Mouse (Mus musculus) forebrain, embryonic 15.5 days (tissue): ENCODE results near the gene Clec4b1. TPM values are rescaled to one million over a fixed set of nuclear protein-coding genes. Genes with fewer than 3 reads are reported as not detected.
"Not testable (repeated sequence)": the region's sequence is repeated elsewhere in the genome, so short reads cannot be mapped to it uniquely, and the experiment has no call there.

Source experiments
- ATAC-seq: fragments of 200-750 bp; cut with Nextera tagmentation; replicated peaks from 2 replicates; pipeline ENCODE4 v1.8.0; 2017; ENCODE audit warnings: mild to moderate bottlenecking, moderate TSS enrichment, moderate library complexity
- H3K27ac ChIP-seq: fragments of 300-500 bp; sonication (generic); replicated peaks from 2 replicates; pipeline ENCODE4 v1.5.1; 2015; ENCODE audit warnings: mild to moderate bottlenecking, inconsistent platforms
- H3K27me3 ChIP-seq: fragments of 300-500 bp; sonication (generic); 2 replicates; pipeline ENCODE4 v1.6.1; 2015; ENCODE audit warnings: inconsistent platforms
- H3K36me3 ChIP-seq: fragments of 300-500 bp; sonication (generic); 2 replicates; pipeline ENCODE4 v1.6.1; 2015; ENCODE audit warnings: mild to moderate bottlenecking, inconsistent platforms
- H3K4me1 ChIP-seq: fragments of 300-500 bp; sonication (generic); 2 replicates; pipeline ENCODE4 v1.6.1; 2015; ENCODE audit warnings: inconsistent platforms
- H3K4me2 ChIP-seq: fragments of 300-500 bp; sonication (generic); replicated peaks from 2 replicates; pipeline ENCODE4 v1.6.1; 2015; ENCODE audit warnings: mild to moderate bottlenecking, inconsistent platforms
- H3K4me3 ChIP-seq: fragments of 300-500 bp; sonication (generic); 2 replicates; pipeline ENCODE4 v1.5.1; 2015; ENCODE audit warnings: mild to moderate bottlenecking, inconsistent platforms
- H3K9ac ChIP-seq: fragments of 300-500 bp; sonication (generic); replicated peaks from 2 replicates; pipeline ENCODE4 v1.6.1; 2015; ENCODE audit warnings: mild to moderate bottlenecking, inconsistent platforms
- H3K9me3 ChIP-seq: fragments of 300-500 bp; sonication (generic); 2 replicates; pipeline ENCODE4 v1.6.1; 2016; ENCODE audit warnings: inconsistent platforms
- WGBS: fragments of 180-500 bp; shearing (Covaris S2); methylation state at CpG from one replicate; pipeline ENCODE4 v1.1.7; 2015; ENCODE audit warnings: mixed read lengths; 5-methylcytosine and 5-hydroxymethylcytosine counted together
- polyA plus RNA-seq: library from polyadenylated mRNA; unstranded; fragments of >200 nt; fragmentation: Nextera tagmentation; extraction: Ambion mirVana; gene quantifications from 2 replicates; pipeline ENCODE4 v1.2.1, GENCODE M21; 2015

Clec4b1 gene
- polyA plus RNA-seq: not detected in 2 replicates

DNA sequence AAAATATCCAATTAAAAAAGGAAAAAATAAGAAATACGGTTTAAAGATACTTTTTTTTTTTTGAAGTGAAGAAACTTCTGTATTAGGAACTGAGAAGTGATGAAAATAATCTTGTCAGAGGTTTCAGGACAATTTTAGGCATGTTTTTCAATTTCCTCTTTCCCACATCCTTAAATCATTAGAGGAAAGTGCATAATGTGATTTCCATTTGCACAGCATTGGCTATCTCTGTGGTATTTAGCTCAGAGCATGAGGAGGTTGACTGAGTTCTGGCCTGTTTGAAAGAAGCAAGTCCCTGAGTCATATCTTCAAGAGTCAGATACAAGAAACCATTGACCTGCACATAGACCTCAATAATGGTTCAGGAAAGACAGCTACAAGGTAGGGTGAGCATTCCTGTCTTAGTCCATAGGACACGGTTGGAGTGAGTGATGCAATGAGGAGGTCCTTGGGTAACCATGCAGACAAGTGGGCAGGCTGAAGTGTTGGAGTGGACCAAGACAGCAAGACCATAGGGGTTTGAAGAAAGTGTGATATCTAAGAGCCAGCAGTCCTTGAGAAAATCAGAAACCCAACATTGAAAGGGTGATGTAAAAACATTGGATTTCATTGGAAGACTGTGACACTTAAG, at the start of gene Clec4b1:
TSS of gene Clec4b1 (plus strand) at position 221 of the 631 bp plus-strand sequence.
- no peak within 1 kb of the TSS for H3K4me2 ChIP-seq
- WGBS: 92% methylated on average over 2 of the region's 2 CpGs
- H3K36me3 ChIP-seq: no peaks in the 10 kb centered on the region
- H3K9ac ChIP-seq: no peak within 1 kb of the TSS
- H3K4me1 ChIP-seq: no peaks in the 10 kb centered on the region
- no peak for ATAC-seq
- no peak within 1 kb of the TSS for H3K4me3 ChIP-seq
- H3K27me3 ChIP-seq: no peaks in the 10 kb centered on the region
- no peak within 1 kb of the TSS for H3K27ac ChIP-seq
- H3K9me3 ChIP-seq: peaks cover 10% of the 10 kb centered on the region; the same call in 1 of the 2 replicates

DNA sequence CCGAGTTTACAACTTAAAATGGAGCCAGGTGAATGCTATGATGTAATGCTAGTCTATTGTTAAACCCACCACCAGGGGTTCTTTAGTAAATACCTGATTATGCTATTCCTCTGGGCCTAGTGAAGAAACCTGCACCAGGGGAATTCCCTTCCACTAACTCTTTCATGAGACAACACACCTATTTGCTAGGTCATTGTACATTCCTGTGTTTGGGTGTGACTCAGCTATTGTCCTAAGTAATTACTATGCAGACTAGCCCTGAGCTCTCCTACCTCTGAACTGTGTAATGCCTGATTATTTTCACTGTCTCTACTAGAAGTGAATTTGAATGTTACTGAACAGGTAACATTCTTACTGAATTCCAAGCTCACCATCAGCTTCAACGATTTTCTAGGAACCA, 45.1 kb upstream of the Clec4b1 start:
- H3K27ac ChIP-seq, H3K27me3 ChIP-seq, H3K9ac ChIP-seq, H3K4me3 ChIP-seq, H3K4me2 ChIP-seq, H3K36me3 ChIP-seq, H3K9me3 ChIP-seq, H3K4me1 ChIP-seq, ATAC-seq: not testable (repeated sequence)
- 72% methylated on average over 2 of the region's 2 CpGs for WGBS

- Histone ChIP-seq H3K9me3 (no peaks in the 10 kb centered on the region), H3K27ac (no peak overlapping the region), H3K36me3 (no peaks in the 10 kb centered on the region), H3K4me3 (no peak overlapping the region), H3K4me2 (no peak overlapping the region), H3K4me1 (no peaks in the 10 kb centered on the region), H3K27me3 (no peaks in the 10 kb centered on the region), H3K9ac (no peak overlapping the region)
- ATAC-seq: no peak
- WGBS: 58% methylated on average over 1 of the region's 1 CpGs
Measured at GRCm38 (mm10) chr6:123005591-123005990, 44.2 kb upstream of the Clec4b1 start.

DNA sequence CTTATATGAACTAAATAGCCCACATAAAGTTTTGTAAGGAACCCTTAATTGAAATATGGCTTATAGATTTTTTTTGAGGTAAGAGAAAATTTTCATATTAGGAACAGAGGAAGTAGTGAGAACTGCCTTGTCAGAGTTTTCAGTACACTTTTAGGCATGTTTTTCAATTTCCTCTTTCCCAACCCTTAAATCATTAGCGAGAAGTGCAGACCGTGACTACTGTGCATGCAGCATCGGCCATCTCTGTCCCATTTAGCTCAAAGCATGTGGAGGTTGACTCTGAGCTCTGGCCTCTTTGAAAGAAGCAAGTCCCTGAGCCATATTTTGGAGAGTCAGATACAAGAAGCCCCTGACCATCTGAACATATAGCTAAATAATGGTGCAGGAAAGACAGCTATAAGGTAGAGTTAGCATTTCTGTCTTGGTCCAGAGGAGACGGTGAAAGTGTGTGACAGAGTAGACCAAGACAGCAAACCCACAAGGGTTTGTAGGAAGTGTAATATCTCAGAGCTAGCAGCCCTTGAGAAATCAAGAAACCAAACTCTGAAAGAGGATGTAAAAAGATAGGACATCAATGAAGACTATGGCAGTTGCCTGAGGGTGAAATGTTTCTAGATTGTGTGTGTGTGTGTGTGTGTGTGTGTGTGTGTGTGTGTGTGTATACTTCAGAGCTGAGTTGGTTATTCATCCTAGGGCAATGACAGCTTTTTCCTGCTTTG, 45.5 kb downstream of the Clec4b1 start:
- 91% methylated on average over 4 of the region's 4 CpGs for WGBS
- Histone ChIP-seq H3K27ac (no peak overlapping the region), H3K4me2 (no peak overlapping the region), H3K9me3 (no peaks in the 10 kb centered on the region), H3K27me3 (no peaks in the 10 kb centered on the region), H3K36me3 (no peaks in the 10 kb centered on the region), H3K4me1 (no peaks in the 10 kb centered on the region), H3K9ac (no peak overlapping the region), H3K4me3 (no peak overlapping the region)
- ATAC-seq: no peak

DNA sequence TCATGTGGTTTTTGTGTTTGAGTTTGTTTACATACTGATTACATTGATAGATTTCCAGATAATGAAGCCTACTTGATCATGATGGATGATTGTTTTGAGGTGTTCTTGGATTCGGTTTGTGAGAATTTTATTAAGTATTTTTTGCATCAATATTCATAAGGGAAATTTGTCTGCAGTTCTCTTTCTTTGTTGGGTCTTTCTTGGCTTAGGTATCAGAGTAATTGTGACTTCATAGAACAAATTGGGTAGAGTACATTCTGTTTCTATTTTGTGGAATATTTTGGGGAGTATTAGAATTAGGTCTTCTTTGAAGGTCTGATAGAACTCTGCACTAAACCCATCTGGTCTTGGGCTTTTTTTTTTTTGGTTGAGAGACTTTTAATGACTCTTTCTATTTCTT, 56.4 kb downstream of the Clec4b1 start, which contains the start of gene Clec4a2:
TSS of gene Clec4a2 (plus strand) at position 301 of the 400 bp plus-strand sequence.
- WGBS: 77% methylated on average over 1 of the region's 1 CpGs
- not testable (repeated sequence) for H3K27ac ChIP-seq, H3K4me2 ChIP-seq, H3K9ac ChIP-seq, H3K4me1 ChIP-seq, H3K27me3 ChIP-seq, H3K4me3 ChIP-seq, H3K36me3 ChIP-seq, H3K9me3 ChIP-seq, ATAC-seq

Other genes starting within 250 kb of the Clec4b1 start
- gene Slc2a3, start 248.3 kb upstream of the Clec4b1 start, polyA plus RNA-seq: 19.9 and 20.5 TPM in 2 replicates
- gene Foxj2, start 230.0 kb upstream of the Clec4b1 start, polyA plus RNA-seq: 6.4 and 6.8 TPM in 2 replicates
- gene C3ar1, start 193.8 kb upstream of the Clec4b1 start, polyA plus RNA-seq: 0.89 and 1.3 TPM in 2 replicates
- gene Necap1, start 175.5 kb upstream of the Clec4b1 start, polyA plus RNA-seq: 112 and 122 TPM in 2 replicates
- 0.39 and 0.92 TPM in 2 replicates for gene Clec4a1, start 128.1 kb upstream of the Clec4b1 start, polyA plus RNA-seq
- gene Clec4a3, start 97.4 kb upstream of the Clec4b1 start, polyA plus RNA-seq: 0.59 and 0.69 TPM in 2 replicates
- not detected in 2 replicates for gene Clec4a4, start 59.6 kb upstream of the Clec4b1 start, polyA plus RNA-seq
- 0.81 and 1.0 TPM in 2 replicates for gene Clec4a2, start 56.5 kb downstream of the Clec4b1 start, polyA plus RNA-seq
- not detected in 2 replicates for gene Clec4b2, start 122.9 kb downstream of the Clec4b1 start, polyA plus RNA-seq
- 0.70 and 0.72 TPM in 2 replicates for gene Clec4n, start 179.9 kb downstream of the Clec4b1 start, polyA plus RNA-seq
- not detected in 2 replicates for gene Clec4d, start 212.1 kb downstream of the Clec4b1 start, polyA plus RNA-seq
- not detected in 2 replicates for gene Clec4e, start 239.9 kb downstream of the Clec4b1 start, polyA plus RNA-seq